Mouse (Mus musculus) C2C12 (cell line): ENCODE data around the gene Cnn2. TPM values are rescaled to one million over a fixed set of nuclear protein-coding genes. Genes with fewer than 3 reads are reported as not detected.
A peak's percentile ranks its signal among the peaks of the same experiment; 100 is the strongest.

ENCODE experiments used
- H3K27me3 ChIP-seq: one replicate; pipeline ENCODE4 v1.6.1; 2011; ENCODE audit not compliant: control insufficient read depth, insufficient read depth, insufficient read length
- H3K36me3 ChIP-seq: one replicate; pipeline ENCODE4 v1.6.1; 2011; ENCODE audit not compliant: control insufficient read depth, insufficient read depth
- H3K4me3 ChIP-seq: one replicate; pipeline ENCODE4 v1.5.1; 2011; ENCODE audit warnings: mild to moderate bottlenecking, control low read depth; ENCODE audit not compliant: poor library complexity, insufficient read depth, severe bottlenecking
- H3K79me2 ChIP-seq: one replicate; pipeline ENCODE4 v1.6.1; 2011; ENCODE audit not compliant: control insufficient read depth, insufficient read depth
- H3K79me3 ChIP-seq: one replicate; pipeline ENCODE4 v1.6.1; 2011; ENCODE audit warnings: low read depth, control low read depth
- H3ac ChIP-seq: one replicate; pipeline ENCODE3; 2011; ENCODE audit warnings: low read depth; ENCODE audit not compliant: control insufficient read depth, insufficient read length
- CEBPB ChIP-seq: IDR thresholded peaks from one replicate; pipeline ENCODE4 v1.6.1; 2011; ENCODE audit warnings: low read depth, mild to moderate bottlenecking, control low read depth, moderate library complexity
- CTCF ChIP-seq: IDR thresholded peaks from one replicate; pipeline ENCODE4 v1.5.1; 2011; ENCODE audit not compliant: control insufficient read depth, insufficient read depth, insufficient read length
- FOSL1 ChIP-seq: IDR thresholded peaks from one replicate; pipeline ENCODE4 v1.8.0; 2011; ENCODE audit warnings: mild to moderate bottlenecking, low read length; ENCODE audit not compliant: poor library complexity, insufficient read depth, severe bottlenecking
- MAX ChIP-seq: IDR thresholded peaks from one replicate; pipeline ENCODE4 v1.6.1; 2011; ENCODE audit warnings: mild to moderate bottlenecking, control low read depth
- MYOD1 ChIP-seq: IDR thresholded peaks from one replicate; pipeline ENCODE4 v1.6.1; 2011; ENCODE audit warnings: low read depth; ENCODE audit not compliant: control insufficient read depth, insufficient read length
- MYOG ChIP-seq: IDR thresholded peaks from one replicate; pipeline ENCODE4 v1.6.1; 2011; ENCODE audit not compliant: control insufficient read depth, insufficient read length; ENCODE audit errors: extremely low read depth
- USF1 ChIP-seq: IDR thresholded peaks from one replicate; pipeline ENCODE4 v1.6.1; 2011; ENCODE audit warnings: low read depth, mild to moderate bottlenecking, control low read depth, moderate library complexity
- polyA plus RNA-seq: library from polyadenylated mRNA; unstranded; fragments of >200 nt; fragmentation: generic; extraction: Trizol; gene quantifications from one replicate; pipeline ENCODE4 v1.2.1, GENCODE M21; 2012; ENCODE audit warnings: missing spikeins

The Cnn2 gene
- polyA plus RNA-seq, 1 experiment: 437 TPM

- no peaks in the 10 kb centered on the region for H3K27me3 ChIP-seq
- no peak overlapping the region for H3K4me3 ChIP-seq
- H3ac ChIP-seq: no peak overlapping the region
- H3K36me3 ChIP-seq: peaks cover 10% of the 10 kb centered on the region
- H3K79me3 ChIP-seq: no peaks in the 10 kb centered on the region
- TF ChIP-seq MYOD1 (no peak), USF1 (no peak), CTCF (no peak), MYOG (no peak), CEBPB (no peak), FOSL1 (no peak), MAX (no peak)
- no peaks in the 10 kb centered on the region for H3K79me2 ChIP-seq
These were observed 15.9 kb downstream of the Cnn2 start for GRCm38 (mm10) chr10:80004233-80004705.

DNA sequence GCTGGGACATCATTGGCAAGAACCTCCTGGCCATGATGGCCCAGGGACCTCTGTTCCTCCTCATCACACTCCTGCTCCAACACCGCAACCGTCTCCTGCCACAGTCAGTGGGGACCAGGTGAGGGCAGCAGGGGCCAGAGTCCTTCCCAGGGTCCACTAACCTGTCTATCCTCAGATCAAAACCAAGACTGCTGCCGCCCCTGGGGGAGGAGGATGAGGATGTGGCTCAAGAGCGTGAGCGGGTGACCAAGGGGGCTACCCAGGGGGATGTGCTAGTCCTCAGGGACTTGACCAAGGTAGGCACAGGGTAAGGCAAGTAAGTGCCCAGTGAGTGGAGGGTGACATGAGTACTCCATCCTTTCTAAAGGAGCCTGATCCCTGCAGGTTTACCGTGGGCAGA is 23.4 kb downstream of the Cnn2 start:
- no peaks in the 10 kb centered on the region for H3K79me3 ChIP-seq
- TF ChIP-seq USF1: no peak
- no peak for TF ChIP-seq CTCF
- TF ChIP-seq CEBPB: no peak
- TF ChIP-seq MAX: no peak
- no peak for TF ChIP-seq MYOG
- TF ChIP-seq MYOD1: no peak
- TF ChIP-seq FOSL1: no peak
- H3K27me3 ChIP-seq: no peaks in the 10 kb centered on the region
- H3K79me2 ChIP-seq: no peaks in the 10 kb centered on the region
- no peak overlapping the region for H3K4me3 ChIP-seq
- H3K36me3 ChIP-seq: peaks cover 32% of the 10 kb centered on the region
- H3ac ChIP-seq: no peak overlapping the region

DNA sequence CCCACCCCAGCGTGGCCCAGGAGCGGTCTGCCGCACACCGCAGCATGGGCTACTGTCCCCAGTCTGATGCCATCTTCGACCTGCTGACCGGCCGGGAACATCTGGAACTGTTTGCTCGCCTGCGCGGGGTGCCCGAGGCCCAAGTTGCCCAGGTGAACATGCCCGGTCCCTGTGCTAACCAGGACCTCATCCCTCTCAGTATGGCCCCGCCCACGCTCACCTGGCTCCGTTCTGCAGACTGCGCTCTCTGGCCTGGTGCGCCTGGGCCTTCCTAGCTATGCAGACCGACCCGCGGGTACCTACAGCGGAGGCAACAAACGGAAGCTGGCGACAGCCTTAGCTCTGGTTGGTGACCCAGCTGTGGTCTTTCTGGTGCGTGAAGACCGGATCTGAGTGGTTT is 25.2 kb downstream of the Cnn2 start:
- H3K4me3 ChIP-seq: no peak overlapping the region
- H3K79me2 ChIP-seq: no peaks in the 10 kb centered on the region
- no peak overlapping the region for H3ac ChIP-seq
- H3K27me3 ChIP-seq: no peaks in the 10 kb centered on the region
- H3K79me3 ChIP-seq: no peaks in the 10 kb centered on the region
- H3K36me3 ChIP-seq: peaks cover 32% of the 10 kb centered on the region
- no peak for TF ChIP-seq USF1
- TF ChIP-seq MAX: no peak
- TF ChIP-seq MYOG: no peak
- TF ChIP-seq MYOD1: no peak
- TF ChIP-seq FOSL1: no peak
- TF ChIP-seq CEBPB: no peak
- no peak for TF ChIP-seq CTCF

DNA sequence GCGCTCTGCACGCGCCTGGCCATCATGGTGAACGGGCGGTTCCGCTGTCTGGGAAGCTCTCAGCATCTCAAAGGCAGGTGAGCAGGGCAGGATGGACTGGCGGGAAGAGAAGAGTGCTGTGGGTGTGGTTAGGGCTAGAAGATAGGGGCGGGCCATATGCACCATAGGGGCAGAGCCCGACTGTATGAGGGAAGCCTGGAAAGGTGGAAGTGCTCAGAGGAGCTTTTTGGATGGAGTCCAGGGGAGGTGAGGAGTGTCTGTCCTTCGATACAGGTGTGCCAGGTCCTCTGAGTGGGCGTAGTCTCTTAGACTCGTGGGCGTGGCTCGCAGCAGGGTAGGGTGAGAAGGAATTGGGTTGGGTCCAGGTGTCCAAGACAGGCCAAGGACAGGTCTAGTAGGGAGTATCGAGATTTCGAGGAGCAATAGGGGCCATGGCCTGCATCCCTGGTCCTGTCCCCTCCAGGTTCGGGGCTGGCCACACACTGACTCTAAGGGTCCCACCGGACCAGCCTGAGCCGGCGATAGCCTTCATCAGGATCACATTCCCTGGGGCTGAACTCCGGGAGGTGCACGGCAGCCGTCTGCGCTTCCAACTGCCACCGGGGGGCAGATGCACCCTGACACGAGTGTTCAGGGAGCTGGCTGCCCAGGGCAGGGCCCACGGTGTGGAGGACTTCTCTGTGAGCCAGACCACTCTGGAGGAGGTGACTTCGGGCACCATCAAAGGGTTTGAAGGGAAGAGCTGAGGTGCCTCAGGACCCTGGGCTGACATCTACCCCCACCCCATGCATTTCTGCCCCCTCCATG is 26.3 kb downstream of the Cnn2 start:
- no peak for TF ChIP-seq USF1
- TF ChIP-seq CTCF: peak; percentile 91
- TF ChIP-seq MAX: no peak
- TF ChIP-seq CEBPB: no peak
- no peak for TF ChIP-seq MYOG
- no peak for TF ChIP-seq MYOD1
- Histone ChIP-seq H3K36me3 (peaks cover 30% of the 10 kb centered on the region), H3K79me3 (no peaks in the 10 kb centered on the region), H3K4me3 (no peak overlapping the region), H3K79me2 (no peaks in the 10 kb centered on the region), H3ac (no peak overlapping the region), H3K27me3 (no peaks in the 10 kb centered on the region)

GRCm38 (mm10) chr10:80015583-80015982 is 27.2 kb downstream of the Cnn2 start:
- no peak overlapping the region for H3K4me3 ChIP-seq
- TF ChIP-seq FOSL1 (no peak), USF1 (no peak), CTCF (no peak), CEBPB (no peak), MYOD1 (no peak), MYOG (no peak)
- peaks cover 23% of the 10 kb centered on the region for H3K36me3 ChIP-seq
- H3K79me2 ChIP-seq: no peaks in the 10 kb centered on the region
- no peaks in the 10 kb centered on the region for H3K27me3 ChIP-seq
- no peak overlapping the region for H3ac ChIP-seq
- H3K79me3 ChIP-seq: no peaks in the 10 kb centered on the region

- Histone ChIP-seq H3K36me3 (peaks cover 19% of the 10 kb centered on the region), H3K79me2 (no peaks in the 10 kb centered on the region), H3K79me3 (no peaks in the 10 kb centered on the region), H3K27me3 (no peaks in the 10 kb centered on the region), H3K4me3 (no peak within 1 kb of the TSS), H3ac (no peak within 1 kb of the TSS)
- no peak for TF ChIP-seq MYOD1
- TF ChIP-seq MYOG: no peak
- no peak for TF ChIP-seq CEBPB
- no peak for TF ChIP-seq CTCF
- TF ChIP-seq FOSL1: no peak
- no peak for TF ChIP-seq MAX
- TF ChIP-seq USF1: no peak
These were observed 28.1 kb downstream of the Cnn2 start, which contains the start of gene Arhgap45 for GRCm38 (mm10) chr10:80016511-80016910. Gene Arhgap45, plus strand, starts transcription at chr10:80016653.
